Mouse (Mus musculus) hindbrain, embryonic 11.5 days (tissue): ENCODE results near the gene Kdm2b. TPM values are rescaled to one million over a fixed set of nuclear protein-coding genes. Genes with fewer than 3 reads are reported as not detected.
A peak's percentile ranks its signal among the peaks of the same experiment; 100 is the strongest.

ENCODE experiments used
- ATAC-seq: fragments of 200-750 bp; cut with Nextera tagmentation; 2 replicates; pipeline ENCODE4 v1.8.0; 2017; ENCODE audit warnings: mild to moderate bottlenecking, moderate TSS enrichment, moderate library complexity; ENCODE audit not compliant: low FRiP score
- DNase-seq: peaks from one replicate; pipeline ENCODE4 v3.0.0-alpha.2; 2015; ENCODE audit warnings: low spot score
- H3K27ac ChIP-seq: fragments of 300-500 bp; sonication (generic); 2 replicates; pipeline ENCODE4 v1.5.1; 2014; ENCODE audit warnings: mild to moderate bottlenecking, low read depth, low read length
- H3K27me3 ChIP-seq: fragments of 300-500 bp; sonication (generic); 2 replicates; pipeline ENCODE4 v1.6.1; 2014; ENCODE audit warnings: mild to moderate bottlenecking, low read length, moderate library complexity, mixed read lengths; ENCODE audit not compliant: control insufficient read depth, insufficient read depth
- H3K36me3 ChIP-seq: fragments of 300-500 bp; sonication (generic); 2 replicates; pipeline ENCODE4 v1.6.1; 2014; ENCODE audit warnings: mild to moderate bottlenecking, low read length, moderate library complexity, mixed read lengths; ENCODE audit not compliant: control insufficient read depth, insufficient read depth
- H3K4me1 ChIP-seq: fragments of 300-500 bp; sonication (generic); replicated peaks from 2 replicates; pipeline ENCODE4 v1.6.1; 2014; ENCODE audit warnings: low read length, mixed read lengths; ENCODE audit not compliant: control insufficient read depth, insufficient read depth
- H3K4me2 ChIP-seq: fragments of 300-500 bp; sonication (generic); replicated peaks from 2 replicates; pipeline ENCODE4 v1.6.1; 2014; ENCODE audit warnings: mild to moderate bottlenecking, low read depth, low read length
- H3K4me3 ChIP-seq: fragments of 300-500 bp; sonication (generic); 2 replicates; pipeline ENCODE4 v1.5.1; 2014; ENCODE audit warnings: low read depth, low read length
- H3K9ac ChIP-seq: fragments of 300-500 bp; sonication (generic); 2 replicates; pipeline ENCODE4 v1.6.1; 2014; ENCODE audit warnings: low read depth, low read length
- H3K9me3 ChIP-seq: fragments of 300-500 bp; sonication (generic); 2 replicates; pipeline ENCODE4 v1.6.1; 2016; ENCODE audit warnings: low read length; ENCODE audit not compliant: control insufficient read depth
- WGBS: fragments of 180-500 bp; shearing (Covaris S2); extraction: QIAGEN DNeasy Blood & Tissue Kit; methylation state at CpG from one replicate; pipeline ENCODE4 v1.1.7; 2014; 5-methylcytosine and 5-hydroxymethylcytosine counted together
- polyA plus RNA-seq: library from polyadenylated mRNA; unstranded; fragments of >200 nt; fragmentation: Nextera tagmentation; extraction: Ambion mirVana; gene quantifications from 2 replicates; pipeline ENCODE4 v1.2.1, GENCODE M21; 2014

Gene Kdm2b
- polyA plus RNA-seq, 1 experiment from 2014 or later: 67.6 TPM

- no peak overlapping the region; the same call in 1 of the 2 replicates for H3K9ac ChIP-seq
- no peaks in the 10 kb centered on the region for H3K27me3 ChIP-seq
- H3K4me2 ChIP-seq: peak overlapping the region; percentile 83
- 22% methylated on average over 8 of the region's 8 CpGs for WGBS
- no peak for DNase-seq
- peaks cover 6% of the 10 kb centered on the region for H3K4me1 ChIP-seq
- ATAC-seq: no peak
- H3K4me3 ChIP-seq: peak overlapping the region; percentile 74
- no peak overlapping the region for H3K27ac ChIP-seq
- H3K36me3 ChIP-seq: no peaks in the 10 kb centered on the region
- H3K9me3 ChIP-seq: no peaks in the 10 kb centered on the region
These were observed 26.3 kb upstream of the Kdm2b start for GRCm38 (mm10) chr5:123015915-123016314.

DNA sequence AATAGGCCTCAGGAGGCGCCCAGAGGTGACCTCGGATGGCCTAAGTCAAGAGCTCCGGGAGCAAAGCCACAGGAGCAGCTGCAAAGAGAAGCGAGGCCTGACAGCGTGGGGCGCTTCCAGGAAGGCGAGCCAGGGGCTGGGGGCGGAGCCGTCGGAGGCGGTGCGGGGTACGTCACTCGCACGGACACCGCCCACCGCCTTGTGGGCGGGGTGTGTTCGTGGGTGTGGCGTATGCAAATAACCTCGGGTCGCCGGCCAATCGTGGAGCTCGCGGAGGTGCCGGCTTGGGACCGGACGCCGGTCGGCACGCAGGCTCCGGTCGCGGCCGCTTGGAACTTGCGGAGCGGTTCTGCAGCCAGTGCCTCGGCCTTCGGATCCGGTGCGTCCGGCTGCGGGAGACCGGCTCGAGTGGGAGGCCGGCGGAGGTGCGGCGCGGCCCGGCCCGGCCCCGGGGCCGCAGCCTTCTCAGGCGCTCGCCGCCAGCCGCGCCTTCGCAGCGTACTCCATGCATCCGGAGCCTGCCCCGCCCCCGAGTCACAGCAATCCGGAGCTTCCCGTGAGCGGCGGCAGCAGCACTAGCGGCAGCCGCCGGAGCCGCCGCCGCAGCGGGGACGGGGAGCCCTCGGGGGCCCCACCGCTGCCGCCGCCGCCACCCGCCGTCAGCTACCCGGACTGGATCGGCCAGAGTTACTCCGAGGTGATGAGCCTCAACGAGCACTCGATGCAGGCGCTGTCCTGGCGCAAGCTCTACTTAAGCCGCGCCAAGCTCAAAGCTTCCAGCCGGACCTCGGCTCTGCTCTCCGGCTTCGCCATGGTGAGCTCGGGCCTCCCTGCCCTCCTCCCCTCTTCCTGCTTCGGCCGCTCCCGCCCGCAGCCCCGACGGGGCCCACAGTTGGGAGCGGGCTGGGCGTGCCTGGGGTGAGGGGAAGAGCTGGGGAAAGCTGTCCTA lies 25.4 kb upstream of the Kdm2b start, which contains the start of gene Orai1:
Orai1 (plus strand) TSS at position 322 of the 949 bp plus-strand sequence.
- H3K4me3 ChIP-seq: peak within 1 kb of the TSS; percentile 74

GRCm38 (mm10) chr5:123013599-123014315 lies 24.1 kb upstream of the Kdm2b start:
- Histone ChIP-seq H3K27ac (no peak overlapping the region), H3K9ac (no peak overlapping the region), H3K27me3 (no peaks in the 10 kb centered on the region), H3K4me2 (no peak overlapping the region), H3K9me3 (no peaks in the 10 kb centered on the region), H3K4me3 (no peak overlapping the region), H3K36me3 (no peaks in the 10 kb centered on the region), H3K4me1 (peaks cover 3% of the 10 kb centered on the region)
- peak; percentile 82 for DNase-seq
- WGBS: 64% methylated on average over 9 of the region's 9 CpGs
- no peak for ATAC-seq

More for the DNA sequence above, 25.4 kb upstream of the Kdm2b start, which contains the start of gene Orai1:
- Histone ChIP-seq H3K9ac (peak within 1 kb of the TSS; percentile 76), H3K27ac (peak within 1 kb of the TSS; percentile 89), H3K4me1 (peaks cover 6% of the 10 kb centered on the region), H3K36me3 (no peaks in the 10 kb centered on the region), H3K27me3 (no peaks in the 10 kb centered on the region), H3K9me3 (no peaks in the 10 kb centered on the region), H3K4me2 (peak within 1 kb of the TSS; percentile 83)
- DNase-seq: peak; percentile 99
- ATAC-seq: peak; percentile 93
- under 1% methylated on average over 77 of the region's 106 CpGs for WGBS

DNA sequence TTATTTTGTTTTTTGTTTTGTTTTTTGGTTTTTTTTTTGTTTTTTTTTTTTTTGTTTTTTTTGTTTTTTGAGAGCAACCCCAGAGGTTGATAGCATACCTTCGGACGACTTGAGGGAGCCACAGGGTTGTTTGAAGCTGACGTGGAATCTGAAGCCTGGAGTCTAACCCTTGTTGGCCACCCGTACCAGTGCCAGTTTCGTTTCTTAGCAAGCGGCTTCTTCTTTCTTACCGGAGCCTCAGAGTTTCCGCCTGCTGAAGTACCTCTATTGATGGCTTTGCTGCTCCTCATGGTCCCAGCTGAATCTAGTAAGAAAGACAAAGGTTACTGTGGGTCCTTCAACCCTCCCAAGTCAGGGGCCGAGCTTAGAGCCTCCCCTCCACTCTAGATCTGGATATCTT lies 22.1 kb upstream of the Kdm2b start:
- no peak overlapping the region for H3K9ac ChIP-seq
- H3K4me3 ChIP-seq: no peak overlapping the region
- WGBS: 95% methylated on average over 9 of the region's 9 CpGs
- ATAC-seq (no peak), DNase-seq (no peak)
- no peaks in the 10 kb centered on the region for H3K27me3 ChIP-seq
- H3K27ac ChIP-seq: no peak overlapping the region
- H3K4me2 ChIP-seq: no peak overlapping the region
- H3K4me1 ChIP-seq: peaks cover 3% of the 10 kb centered on the region
- H3K36me3 ChIP-seq: no peaks in the 10 kb centered on the region
- H3K9me3 ChIP-seq: no peaks in the 10 kb centered on the region

- 92% methylated on average over 6 of the region's 6 CpGs for WGBS
These were observed 21.2 kb upstream of the Kdm2b start for GRCm38 (mm10) chr5:123010806-123011205.

DNA sequence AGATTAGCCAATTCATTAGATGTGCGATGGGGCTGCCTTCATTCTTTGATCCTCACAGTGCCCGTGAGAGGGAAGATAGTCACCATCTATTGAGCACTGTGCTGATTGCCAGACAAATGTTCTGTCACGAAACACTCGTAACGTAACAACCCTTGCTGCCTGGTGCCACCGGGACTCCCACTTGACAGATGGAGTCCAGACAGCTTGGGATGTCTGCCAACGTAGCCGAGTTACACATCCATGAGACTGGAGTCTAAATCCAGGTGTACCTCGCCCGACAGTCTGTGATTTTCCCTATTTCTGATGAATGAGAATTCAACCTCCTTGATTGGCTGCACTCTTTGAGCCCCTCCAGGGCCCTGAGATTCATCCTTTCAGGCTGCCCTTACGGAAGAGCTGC lies 20.2 kb upstream of the Kdm2b start:
- WGBS: 85% methylated on average over 11 of the region's 11 CpGs
- Histone ChIP-seq H3K4me2 (no peak overlapping the region), H3K9ac (no peak overlapping the region), H3K27ac (no peak overlapping the region), H3K4me1 (no peaks in the 10 kb centered on the region; the same call in 1 of the 2 replicates), H3K27me3 (no peaks in the 10 kb centered on the region), H3K9me3 (no peaks in the 10 kb centered on the region), H3K36me3 (no peaks in the 10 kb centered on the region), H3K4me3 (no peak overlapping the region)
- ATAC-seq: no peak
- DNase-seq: no peak

More at GRCm38 (mm10) chr5:123010806-123011205, 21.2 kb upstream of the Kdm2b start:
- H3K4me2 ChIP-seq: no peak overlapping the region
- no peak overlapping the region for H3K27ac ChIP-seq
- H3K27me3 ChIP-seq: no peaks in the 10 kb centered on the region
- H3K9ac ChIP-seq: no peak overlapping the region
- no peaks in the 10 kb centered on the region for H3K9me3 ChIP-seq
- H3K36me3 ChIP-seq: no peaks in the 10 kb centered on the region
- DNase-seq: no peak
- ATAC-seq: no peak
- H3K4me1 ChIP-seq: peaks cover under 1% of the 10 kb centered on the region
- H3K4me3 ChIP-seq: no peak overlapping the region

DNA sequence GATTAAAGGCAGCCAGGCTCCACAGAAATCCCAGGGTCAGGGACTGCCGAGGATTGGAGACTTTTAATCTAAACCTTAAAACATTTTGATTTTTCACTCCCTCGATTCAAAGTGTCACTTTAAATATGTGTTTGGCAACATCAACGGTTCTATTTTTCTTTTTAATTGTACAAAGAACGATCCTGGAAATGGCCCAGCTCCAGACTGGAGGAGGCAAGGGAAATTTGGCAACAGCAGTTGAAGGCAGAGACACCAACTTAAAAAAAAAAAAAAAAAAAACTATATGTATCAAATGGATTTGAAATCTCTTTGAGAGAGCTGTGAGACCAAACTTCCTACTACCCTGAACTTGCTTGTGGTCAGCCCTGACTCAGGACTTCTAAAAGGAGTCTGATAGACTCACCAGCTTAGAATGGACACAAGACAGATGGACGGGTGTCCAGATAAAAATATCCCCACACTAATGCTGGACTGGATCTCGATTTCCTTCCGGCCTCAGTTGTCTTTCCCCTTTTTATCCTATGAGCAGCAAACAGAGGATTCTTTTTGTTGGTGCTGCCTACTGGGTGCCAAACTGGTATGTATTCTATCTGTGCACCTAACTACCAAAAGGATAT lies 19.4 kb upstream of the Kdm2b start:
- no peak overlapping the region for H3K27ac ChIP-seq
- no peaks in the 10 kb centered on the region for H3K4me1 ChIP-seq
- no peak overlapping the region for H3K4me3 ChIP-seq
- DNase-seq (no peak), ATAC-seq (no peak)
- H3K27me3 ChIP-seq: no peaks in the 10 kb centered on the region
- no peak overlapping the region for H3K9ac ChIP-seq
- no peaks in the 10 kb centered on the region for H3K36me3 ChIP-seq
- H3K9me3 ChIP-seq: no peaks in the 10 kb centered on the region
- no peak overlapping the region for H3K4me2 ChIP-seq
- WGBS: 90% methylated on average over 7 of the region's 7 CpGs

GRCm38 (mm10) chr5:123005716-123006592 lies 16.3 kb upstream of the Kdm2b start:
- Histone ChIP-seq H3K9ac (no peak overlapping the region), H3K4me2 (no peak overlapping the region), H3K36me3 (no peaks in the 10 kb centered on the region), H3K4me1 (no peaks in the 10 kb centered on the region), H3K9me3 (no peaks in the 10 kb centered on the region), H3K27me3 (no peaks in the 10 kb centered on the region), H3K27ac (no peak overlapping the region), H3K4me3 (no peak overlapping the region)
- ATAC-seq (no peak), DNase-seq (no peak)
- WGBS: 74% methylated on average over 19 of the region's 19 CpGs
